Mouse (Mus musculus) heart, adult 10 weeks (tissue): ENCODE data around the gene Fgl2. TPM values are rescaled to one million over a fixed set of nuclear protein-coding genes. Genes with fewer than 3 reads are reported as not detected.

Experiments
- polyA plus RNA-seq: library from polyadenylated mRNA; stranded (reverse); fragments of 350-450 nt; fragmentation: Illumina TruSeq; extraction: RNeasy Lipid Tissue Mini Kit (QIAGEN cat#74804); gene quantifications from one replicate; pipeline ENCODE4 v1.2.3, GENCODE M21; 2014; ENCODE audit warnings: low read depth, low replicate concordance

The Fgl2 gene
- polyA plus RNA-seq = 43.8 TPM

GRCm38 (mm10) chr5:21372493-21373179 is at the start of gene Fgl2:
Fgl2 (plus strand) TSS chr5:21372642.

GRCm38 (mm10) chr5:21424614-21425602 is 52.5 kb downstream of the Fgl2 start, which contains the start of the genes Ccdc146 and Fam185a:
Ccdc146 (minus strand) TSS chr5:21424677.
Fam185a (plus strand) TSS chr5:21424958.

Other genes starting within 250 kb of the Fgl2 start
- 1.9 TPM for gene Gsap, start 186.4 kb upstream of the Fgl2 start, polyA plus RNA-seq
- gene Ccdc146, start 52.0 kb downstream of the Fgl2 start, polyA plus RNA-seq = 7.6 TPM
- 15.5 TPM for gene Fam185a, start 52.3 kb downstream of the Fgl2 start, polyA plus RNA-seq
- 4.5 TPM for gene Lrrc17, start 170.9 kb downstream of the Fgl2 start, polyA plus RNA-seq